Mouse (Mus musculus): ENCODE data around the gene Lasp1.

DNA sequence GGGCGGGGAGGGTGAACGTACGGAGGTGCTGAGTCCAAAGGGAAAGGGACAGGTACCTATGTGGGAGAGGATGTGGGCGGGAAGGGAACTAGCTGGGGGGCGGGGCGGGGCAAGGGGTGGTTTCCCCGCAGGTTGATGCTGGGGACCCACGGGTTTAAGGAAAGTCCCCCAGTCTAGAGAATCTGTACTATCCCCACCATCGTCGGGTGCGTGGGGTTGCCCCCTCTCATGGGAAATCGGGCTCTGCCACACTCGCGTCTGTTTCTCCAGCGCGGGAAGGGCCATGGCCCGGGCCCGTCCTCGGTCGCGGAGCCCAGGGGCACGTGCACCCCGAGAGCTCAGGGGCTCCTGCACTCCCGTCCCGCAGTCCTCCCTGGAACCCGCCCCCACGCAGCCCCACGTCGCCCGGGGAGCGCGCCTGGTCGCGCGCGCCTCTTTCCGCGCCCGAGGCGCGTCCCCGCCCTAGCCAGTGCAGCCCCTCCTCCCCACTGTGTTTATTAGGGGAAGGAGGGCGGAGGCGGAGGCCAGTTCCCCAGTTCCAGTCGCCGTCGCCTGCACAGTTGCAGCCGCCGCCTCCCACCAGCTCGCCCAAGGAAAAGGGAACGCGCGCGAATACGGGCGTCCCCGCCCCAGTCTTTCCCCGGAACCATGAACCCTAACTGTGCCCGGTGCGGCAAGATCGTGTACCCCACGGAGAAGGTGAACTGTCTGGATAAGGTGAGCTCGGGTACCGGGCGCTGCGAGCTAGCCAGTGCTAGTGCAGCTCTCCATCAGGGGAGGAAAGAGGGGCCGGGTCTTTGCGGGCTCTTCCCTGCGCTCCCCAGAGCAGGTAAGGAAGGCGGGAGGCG lies 570 bp downstream of the Lasp1 start:
- TF ChIP-seq POLR2A (IDR thresholded peaks at IDR 0.05; ENCODE audit: control insufficient read depth, extremely low read depth, insufficient read depth, low read length, poor library complexity) (peak; percentile 53; the same call in 1 of the 2 replicates), CTCF (IDR thresholded peaks at IDR 0.05; ENCODE audit: borderline replicate concordance, control insufficient read depth, extremely low read depth, insufficient read depth, low read length, poor library complexity) (0 out of 2 replicates have a peak, but pooled peaks have one; percentile 18)

Measured in thymus, adult 2 months (tissue).